Mouse (Mus musculus): Measurements from ENCODE around the gene Ankrd53. TPM values are rescaled to one million over a fixed set of nuclear protein-coding genes. Genes with fewer than 3 reads are reported as not detected.
"Not testable (repeated sequence)": the region's sequence is repeated elsewhere in the genome, so short reads cannot be mapped to it uniquely, and the experiment has no call there.

Gene Ankrd53
- polyA plus RNA-seq, 1 experiment from 2014 or later = not detected

- peak; percentile 92 for DNase-seq (ENCODE audit: low spot score)
- H3K27me3 ChIP-seq (ENCODE audit: insufficient read depth, poor library complexity, severe bottlenecking) = no peaks in the 10 kb centered on the region
- H3K36me3 ChIP-seq = peaks cover 30% of the 10 kb centered on the region
- no peaks in the 10 kb centered on the region for H3K9me3 ChIP-seq
- under 1% methylated on average over 45 of the region's 45 CpGs for WGBS
- peak within 1 kb of the TSS; percentile 94 for H3K27ac ChIP-seq
- H3K4me1 ChIP-seq (replicated peaks) = peaks cover 30% of the 10 kb centered on the region
- H3K4me3 ChIP-seq = peak within 1 kb of the TSS; percentile 95
Measured at GRCm38 (mm10) chr6:83775638-83776293, 13.3 kb downstream of the Ankrd53 start, which contains the start of gene Tex261. Tex261 (minus strand) TSS chr6:83775813.

GRCm38 (mm10) chr6:83778306-83778705 is 15.9 kb downstream of the Ankrd53 start:
- no peak overlapping the region for H3K27ac ChIP-seq
- H3K27me3 ChIP-seq (ENCODE audit: insufficient read depth, poor library complexity, severe bottlenecking) = no peaks in the 10 kb centered on the region
- 82% methylated on average over 7 of the region's 7 CpGs for WGBS
- H3K36me3 ChIP-seq = peaks cover 5% of the 10 kb centered on the region
- peaks cover 27% of the 10 kb centered on the region for H3K4me1 ChIP-seq (replicated peaks)
- no peak for DNase-seq (ENCODE audit: low spot score)
- no peaks in the 10 kb centered on the region for H3K9me3 ChIP-seq
- no peak overlapping the region for H3K4me3 ChIP-seq

DNA sequence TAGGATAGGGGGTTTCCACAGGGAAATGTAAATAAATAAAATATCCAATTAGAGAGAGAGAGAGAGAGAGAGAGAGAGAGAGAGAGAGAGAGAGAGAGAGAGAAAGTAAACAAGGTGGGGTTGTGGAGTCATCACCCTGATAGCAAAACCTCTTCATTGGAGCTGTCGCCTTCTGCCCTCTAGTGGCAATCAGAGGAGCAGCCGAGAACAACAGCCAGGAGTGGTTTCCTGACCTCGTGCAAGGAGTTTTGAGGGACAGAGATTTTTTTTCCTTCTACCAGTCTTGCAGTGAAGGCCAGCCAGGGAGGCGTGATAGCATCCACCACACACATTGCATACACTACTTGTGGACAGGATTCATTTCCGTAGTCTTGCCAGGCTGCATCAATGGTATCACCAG is 16.6 kb downstream of the Ankrd53 start:
- Histone ChIP-seq H3K9me3 (no peaks in the 10 kb centered on the region), H3K27me3 (ENCODE audit: insufficient read depth, poor library complexity, severe bottlenecking) (no peaks in the 10 kb centered on the region), H3K4me3 (no peak overlapping the region), H3K4me1 (replicated peaks) (peaks cover 20% of the 10 kb centered on the region), H3K36me3 (no peaks in the 10 kb centered on the region), H3K27ac (no peak overlapping the region)
- DNase-seq (ENCODE audit: low spot score) = peak; percentile 54
- 7% methylated on average over 5 of the region's 5 CpGs for WGBS

DNA sequence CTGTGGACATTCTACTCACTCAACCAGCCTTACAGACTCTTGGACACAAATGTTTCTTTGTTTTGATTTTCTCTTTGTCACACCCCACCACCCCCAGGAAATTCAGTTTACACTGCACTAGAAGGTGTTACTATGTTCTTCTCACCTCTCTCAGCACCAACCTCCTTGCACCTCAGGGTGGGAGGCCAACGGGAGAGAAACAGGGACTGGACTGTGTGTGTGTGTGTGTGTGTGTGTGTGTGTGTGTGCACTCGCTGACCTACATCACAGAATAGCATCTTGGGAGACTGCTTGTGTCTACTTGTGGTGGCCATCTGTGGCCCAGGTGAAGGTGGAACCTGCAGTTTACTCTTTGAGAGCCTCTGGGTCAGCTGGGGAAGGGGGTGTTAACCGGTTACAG is 24.0 kb downstream of the Ankrd53 start:
- Histone ChIP-seq H3K27me3 (ENCODE audit: insufficient read depth, poor library complexity, severe bottlenecking) (0 out of 2 replicates have a peak, but pooled peaks cover 3% of the 10 kb centered on the region), H3K4me1 (replicated peaks) (peaks cover 6% of the 10 kb centered on the region), H3K4me3 (no peak overlapping the region), H3K9me3 (no peaks in the 10 kb centered on the region), H3K27ac (no peak overlapping the region), H3K36me3 (no peaks in the 10 kb centered on the region)
- 74% methylated on average over 3 of the region's 3 CpGs for WGBS
- DNase-seq (ENCODE audit: low spot score) = no peak

- no peak for DNase-seq (ENCODE audit: low spot score)
- WGBS = 70% methylated on average over 7 of the region's 7 CpGs
- H3K27ac ChIP-seq = peak overlapping the region; percentile 40; the same call in 1 of the 2 replicates
- H3K4me1 ChIP-seq (replicated peaks) = peaks cover 6% of the 10 kb centered on the region
- H3K36me3 ChIP-seq = no peaks in the 10 kb centered on the region
- H3K4me3 ChIP-seq = no peak overlapping the region
- H3K9me3 ChIP-seq = no peaks in the 10 kb centered on the region
- 0 out of 2 replicates have a peak, but pooled peaks cover 3% of the 10 kb centered on the region for H3K27me3 ChIP-seq (ENCODE audit: insufficient read depth, poor library complexity, severe bottlenecking)
Measured at GRCm38 (mm10) chr6:83788554-83788953, 26.1 kb downstream of the Ankrd53 start.

- 85% methylated on average over 5 of the region's 5 CpGs for WGBS
- not testable (repeated sequence) for H3K36me3 ChIP-seq; H3K27me3 ChIP-seq (ENCODE audit: insufficient read depth, poor library complexity, severe bottlenecking)
Measured at GRCm38 (mm10) chr6:83790533-83790932, 28.1 kb downstream of the Ankrd53 start.

DNA sequence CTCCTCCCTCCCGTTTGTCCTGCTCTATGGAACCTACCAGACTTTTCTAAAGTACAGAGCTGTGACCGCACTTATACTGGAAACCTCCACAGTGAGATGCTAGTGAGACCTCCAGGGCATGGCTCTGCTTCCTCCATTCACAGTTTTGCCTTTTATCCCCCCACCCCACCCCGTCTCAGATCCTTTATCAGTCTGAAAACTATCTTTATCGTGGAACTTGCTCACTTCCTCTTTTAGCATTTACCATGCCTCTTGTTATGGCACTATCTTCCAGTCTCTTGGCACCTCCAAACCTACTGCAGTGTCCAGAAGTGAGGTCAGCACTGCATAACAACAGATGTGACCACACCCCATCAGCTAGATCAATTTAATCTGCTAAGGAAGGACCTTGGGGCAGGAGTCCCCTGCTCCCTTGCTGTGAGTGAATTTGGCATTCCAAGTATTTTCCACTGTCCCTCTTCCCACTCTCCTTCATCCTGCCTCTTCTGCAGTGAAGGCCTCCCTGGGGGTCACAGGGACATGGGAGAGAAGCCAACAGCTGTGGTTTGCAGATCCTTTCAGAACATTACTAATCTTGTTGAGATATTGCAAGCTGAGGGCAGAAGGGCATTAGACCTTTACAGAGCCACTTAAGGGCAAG is 28.9 kb downstream of the Ankrd53 start:
- no peak for DNase-seq (ENCODE audit: low spot score)
- WGBS = 74% methylated on average over 4 of the region's 4 CpGs
- Histone ChIP-seq H3K4me3 (no peak overlapping the region), H3K4me1 (replicated peaks) (peaks cover 21% of the 10 kb centered on the region), H3K27me3 (ENCODE audit: insufficient read depth, poor library complexity, severe bottlenecking) (peaks cover 3% of the 10 kb centered on the region; the same call in 1 of the 2 replicates), H3K9me3 (no peaks in the 10 kb centered on the region), H3K36me3 (no peaks in the 10 kb centered on the region), H3K27ac (no peak overlapping the region)

More at GRCm38 (mm10) chr6:83790533-83790932, 28.1 kb downstream of the Ankrd53 start:
- DNase-seq (ENCODE audit: low spot score); H3K9me3 ChIP-seq; H3K27ac ChIP-seq; H3K4me3 ChIP-seq: not testable (repeated sequence)
- H3K4me1 ChIP-seq (replicated peaks) = peaks cover 18% of the 10 kb centered on the region

DNA sequence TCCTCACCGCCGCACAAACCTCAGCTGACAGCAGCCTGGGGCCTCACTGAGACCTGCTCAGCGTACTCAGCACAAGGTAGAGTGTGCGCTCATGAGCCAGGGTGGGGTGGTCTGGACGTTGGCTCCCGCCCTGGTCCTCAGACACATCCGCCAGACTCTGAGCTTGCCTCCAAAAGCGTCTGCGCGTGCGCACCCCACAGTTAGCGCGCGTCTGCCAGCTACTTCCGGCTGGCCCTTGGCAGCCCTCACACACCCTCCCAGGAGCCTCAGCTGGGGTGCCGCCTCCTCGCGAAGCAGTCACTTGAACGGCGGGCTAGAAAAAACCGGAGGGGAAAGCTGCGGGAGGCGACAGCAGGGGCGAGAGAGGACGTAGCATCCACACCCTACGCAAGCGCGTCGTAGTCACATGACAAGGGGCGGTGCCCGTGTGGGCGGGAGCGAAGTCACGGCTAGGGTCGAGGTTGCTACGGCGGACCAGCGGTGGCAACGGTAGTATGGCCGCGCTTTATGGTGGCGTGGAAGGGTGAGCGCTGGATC is 32.4 kb downstream of the Ankrd53 start, which contains the start of gene Nagk:
Gene Nagk (plus strand): TSS at position 223 of the 537 bp plus-strand sequence.
- Histone ChIP-seq H3K9me3 (no peaks in the 10 kb centered on the region), H3K4me3 (peak within 1 kb of the TSS; percentile 82), H3K4me1 (replicated peaks) (peaks cover 15% of the 10 kb centered on the region), H3K36me3 (peaks cover 8% of the 10 kb centered on the region; the same call in 1 of the 2 replicates), H3K27me3 (ENCODE audit: insufficient read depth, poor library complexity, severe bottlenecking) (peaks cover 3% of the 10 kb centered on the region; the same call in 1 of the 2 replicates), H3K27ac (peak within 1 kb of the TSS; percentile 95)
- DNase-seq (ENCODE audit: low spot score) = peak; percentile 95
- under 1% methylated on average over 43 of the region's 43 CpGs for WGBS

DNA sequence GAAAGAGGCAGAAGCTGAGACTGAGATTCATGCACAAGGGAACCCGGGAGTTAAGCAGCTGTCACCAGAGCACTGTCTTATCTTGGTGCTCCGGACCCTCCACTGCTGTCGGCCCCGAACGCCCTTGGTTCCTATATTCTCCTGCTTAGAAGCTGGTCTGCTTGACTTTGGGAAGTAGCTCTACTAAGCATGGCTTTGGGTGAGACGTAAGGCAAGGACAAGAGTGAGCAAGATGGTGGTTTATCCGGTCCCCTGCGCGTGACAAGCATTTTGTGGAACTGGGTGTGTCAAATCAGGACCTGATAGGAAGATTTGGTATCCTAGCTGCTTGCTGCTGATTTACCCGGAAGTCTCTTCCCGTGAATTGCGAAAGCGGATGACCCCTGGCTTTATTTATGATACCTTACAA is 33.1 kb downstream of the Ankrd53 start:
- peaks cover 3% of the 10 kb centered on the region; the same call in 1 of the 2 replicates for H3K27me3 ChIP-seq (ENCODE audit: insufficient read depth, poor library complexity, severe bottlenecking)
- peak overlapping the region; percentile 82 for H3K4me3 ChIP-seq
- H3K27ac ChIP-seq = peak overlapping the region; percentile 95
- no peak for DNase-seq (ENCODE audit: low spot score)
- peaks cover 15% of the 10 kb centered on the region for H3K4me1 ChIP-seq (replicated peaks)
- H3K9me3 ChIP-seq = no peaks in the 10 kb centered on the region
- 19% methylated on average over 13 of the region's 13 CpGs for WGBS
- H3K36me3 ChIP-seq = peaks cover 13% of the 10 kb centered on the region; the same call in 1 of the 2 replicates

- peaks cover 15% of the 10 kb centered on the region for H3K4me1 ChIP-seq (replicated peaks)
- WGBS = 62% methylated on average over 3 of the region's 3 CpGs
- no peaks in the 10 kb centered on the region for H3K9me3 ChIP-seq
- no peak for DNase-seq (ENCODE audit: low spot score)
- no peak overlapping the region for H3K4me3 ChIP-seq
- no peaks in the 10 kb centered on the region; the same call in 1 of the 2 replicates for H3K27me3 ChIP-seq (ENCODE audit: insufficient read depth, poor library complexity, severe bottlenecking)
- no peak overlapping the region for H3K27ac ChIP-seq
- H3K36me3 ChIP-seq = peaks cover 25% of the 10 kb centered on the region
Measured at GRCm38 (mm10) chr6:83796686-83797085, 34.2 kb downstream of the Ankrd53 start.

GRCm38 (mm10) chr6:83802033-83802432 is 39.6 kb downstream of the Ankrd53 start:
- no peaks in the 10 kb centered on the region for H3K9me3 ChIP-seq
- H3K27ac ChIP-seq = no peak overlapping the region
- no peaks in the 10 kb centered on the region; the same call in 1 of the 2 replicates for H3K27me3 ChIP-seq (ENCODE audit: insufficient read depth, poor library complexity, severe bottlenecking)
- H3K4me1 ChIP-seq (replicated peaks) = no peaks in the 10 kb centered on the region; the same call in 1 of the 2 replicates
- no peak for DNase-seq (ENCODE audit: low spot score)
- WGBS = 95% methylated on average over 5 of the region's 5 CpGs
- peaks cover 64% of the 10 kb centered on the region for H3K36me3 ChIP-seq
- H3K4me3 ChIP-seq = no peak overlapping the region

GRCm38 (mm10) chr6:83802846-83803245 is 40.4 kb downstream of the Ankrd53 start:
- Histone ChIP-seq H3K4me1 (replicated peaks) (no peaks in the 10 kb centered on the region), H3K27me3 (ENCODE audit: insufficient read depth, poor library complexity, severe bottlenecking) (no peaks in the 10 kb centered on the region), H3K27ac (no peak overlapping the region), H3K4me3 (no peak overlapping the region), H3K36me3 (peaks cover 72% of the 10 kb centered on the region), H3K9me3 (no peaks in the 10 kb centered on the region)
- 89% methylated on average over 3 of the region's 3 CpGs for WGBS
- DNase-seq (ENCODE audit: low spot score) = no peak

DNA sequence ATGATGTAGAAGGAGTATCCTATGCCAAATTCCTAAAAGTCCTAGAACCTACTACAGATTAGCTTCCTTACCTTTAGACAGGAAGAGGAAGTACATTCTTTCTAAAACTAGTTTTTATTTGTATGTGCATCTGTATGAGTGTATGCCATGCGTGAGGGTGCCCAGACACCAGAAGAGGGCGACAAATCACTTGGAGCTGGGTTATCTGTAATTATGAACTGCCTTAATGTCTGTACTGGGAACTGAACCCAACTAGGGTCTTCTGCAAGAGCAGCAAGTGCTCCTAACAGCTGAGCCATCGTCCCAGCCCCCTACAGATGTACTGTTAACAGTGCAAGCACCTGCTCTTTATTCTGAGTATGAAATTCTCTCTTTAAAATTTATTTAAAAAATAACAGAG is 53.4 kb downstream of the Ankrd53 start:
- Histone ChIP-seq H3K4me1 (replicated peaks) (no peaks in the 10 kb centered on the region), H3K4me3 (no peak overlapping the region), H3K27ac (no peak overlapping the region), H3K36me3 (peaks cover 80% of the 10 kb centered on the region), H3K27me3 (ENCODE audit: insufficient read depth, poor library complexity, severe bottlenecking) (no peaks in the 10 kb centered on the region), H3K9me3 (peaks cover 9% of the 10 kb centered on the region; the same call in 1 of the 2 replicates)
- 93% methylated on average over 3 of the region's 3 CpGs for WGBS
- DNase-seq (ENCODE audit: low spot score) = no peak

Data from hindbrain, embryonic 10.5 days (tissue).